Mouse (Mus musculus): ENCODE measurements around the gene Syngr2. TPM values are rescaled to one million over a fixed set of nuclear protein-coding genes. Genes with fewer than 3 reads are reported as not detected.
A peak's percentile ranks its signal among the peaks of the same experiment; 100 is the strongest.

Gene Syngr2
- polyA plus RNA-seq, 1 experiment = 30.4 TPM

DNA sequence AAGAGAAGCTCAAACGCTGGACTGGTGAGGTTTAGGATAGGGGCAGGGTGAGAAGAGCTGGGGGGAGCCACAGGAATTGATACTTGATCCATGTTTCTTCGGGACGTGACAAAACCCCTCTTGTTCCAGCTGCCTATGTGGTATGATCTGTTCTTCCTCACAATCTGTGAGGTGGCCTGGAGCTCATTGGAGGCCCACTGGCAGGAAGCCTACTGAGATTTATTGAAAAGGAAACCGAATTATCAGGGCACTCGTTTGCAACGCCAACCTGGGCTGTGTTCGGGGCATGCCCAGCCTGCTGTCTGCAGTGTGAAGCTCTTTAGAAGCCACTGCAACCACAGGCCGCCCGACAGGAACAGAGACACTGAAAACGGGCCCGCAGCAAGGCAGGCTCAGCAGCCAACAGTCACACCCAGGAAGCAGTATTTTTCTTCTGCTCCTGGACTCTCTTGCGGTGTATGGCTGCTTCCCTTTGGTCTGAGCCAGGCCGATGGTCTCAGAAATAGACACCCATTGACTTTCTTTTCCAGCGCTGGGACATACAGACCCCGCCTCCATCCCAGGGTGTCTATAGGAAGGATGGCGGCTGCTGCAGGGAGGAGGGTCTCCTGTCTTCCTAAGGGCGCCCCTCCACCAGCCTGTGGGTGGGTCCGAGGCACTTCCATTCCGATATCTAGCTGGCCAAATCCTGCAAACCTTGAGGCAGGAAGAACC is 39.0 kb downstream of the Syngr2 start:
- Histone ChIP-seq H3K4me3 (ENCODE audit: insufficient read depth, low read depth, low read length) (peak overlapping the region; percentile 92), H3K27ac (replicated peaks; ENCODE audit: low read depth, low read length) (peak overlapping the region; percentile 71), H3K4me1 (ENCODE audit: control insufficient read depth, insufficient read depth, insufficient read length, low read length) (no peaks in the 10 kb centered on the region; the same call in 1 of the 2 replicates)

DNA sequence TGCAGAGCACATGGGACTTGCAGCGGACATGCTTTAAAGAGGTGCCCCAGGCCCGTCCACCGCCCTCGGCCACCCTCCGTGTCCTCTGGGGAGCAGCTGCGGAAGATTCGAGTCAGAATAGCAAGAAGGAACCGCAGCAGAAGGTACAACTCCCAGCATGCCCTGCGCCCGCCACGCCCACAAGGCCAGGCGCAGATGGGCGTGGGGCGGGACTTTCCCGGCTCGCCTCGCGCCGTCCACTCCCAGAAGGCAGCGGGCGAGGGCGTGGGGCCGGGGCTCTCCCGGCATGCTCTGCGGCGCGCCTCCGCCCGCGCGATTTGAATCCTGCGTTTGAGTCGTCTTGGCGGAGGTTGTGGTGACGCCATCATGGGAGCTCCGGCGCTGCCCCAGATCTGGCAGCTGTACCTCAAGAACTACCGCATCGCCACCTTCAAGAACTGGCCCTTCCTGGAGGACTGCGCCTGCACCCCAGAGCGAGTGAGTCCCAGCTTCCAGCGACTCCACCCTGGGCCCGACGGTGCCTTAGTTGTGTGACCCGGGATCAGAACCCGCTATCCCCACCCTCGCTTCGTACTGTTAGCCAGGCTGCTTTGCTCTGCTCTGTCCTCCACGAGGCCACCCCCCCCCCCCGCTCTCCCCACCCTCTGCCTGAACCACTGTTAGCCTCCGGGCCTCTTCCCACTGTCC is 39.7 kb downstream of the Syngr2 start, which contains the start of gene Birc5:
Gene Birc5 (plus strand): TSS at position 267 of the 687 bp plus-strand sequence.
- peak within 1 kb of the TSS; percentile 92 for H3K4me3 ChIP-seq (ENCODE audit: insufficient read depth, low read depth, low read length)
- H3K27ac ChIP-seq (replicated peaks; ENCODE audit: low read depth, low read length) = peak within 1 kb of the TSS; percentile 71

DNA sequence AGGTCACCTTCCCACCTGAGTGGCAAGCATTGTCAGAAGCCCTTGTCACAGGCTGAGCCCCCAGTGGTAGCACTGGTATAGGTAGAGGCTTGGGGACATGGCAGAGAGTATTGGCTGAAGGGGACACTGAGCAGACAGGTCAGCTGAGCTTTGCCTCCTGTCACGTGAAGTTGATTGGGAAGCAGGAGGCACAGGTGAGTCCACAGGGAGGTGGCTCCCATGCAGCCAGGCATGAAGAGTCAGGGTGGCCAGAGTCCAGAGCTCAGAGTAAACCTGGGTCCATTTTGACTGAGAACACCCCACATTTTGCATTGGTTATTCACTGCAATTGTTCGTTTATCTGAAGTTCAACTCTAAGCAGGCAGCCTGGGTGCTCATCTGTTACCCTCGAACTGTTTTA is 43.4 kb downstream of the Syngr2 start:
- Histone ChIP-seq H3K27ac (replicated peaks; ENCODE audit: low read depth, low read length) (no peak overlapping the region), H3K4me1 (ENCODE audit: control insufficient read depth, insufficient read depth, insufficient read length, low read length) (no peaks in the 10 kb centered on the region), H3K4me3 (ENCODE audit: insufficient read depth, low read depth, low read length) (no peak overlapping the region)

More for the DNA sequence above, 39.7 kb downstream of the Syngr2 start, which contains the start of gene Birc5:
- no peaks in the 10 kb centered on the region; the same call in 1 of the 2 replicates for H3K4me1 ChIP-seq (ENCODE audit: control insufficient read depth, insufficient read depth, insufficient read length, low read length)

DNA sequence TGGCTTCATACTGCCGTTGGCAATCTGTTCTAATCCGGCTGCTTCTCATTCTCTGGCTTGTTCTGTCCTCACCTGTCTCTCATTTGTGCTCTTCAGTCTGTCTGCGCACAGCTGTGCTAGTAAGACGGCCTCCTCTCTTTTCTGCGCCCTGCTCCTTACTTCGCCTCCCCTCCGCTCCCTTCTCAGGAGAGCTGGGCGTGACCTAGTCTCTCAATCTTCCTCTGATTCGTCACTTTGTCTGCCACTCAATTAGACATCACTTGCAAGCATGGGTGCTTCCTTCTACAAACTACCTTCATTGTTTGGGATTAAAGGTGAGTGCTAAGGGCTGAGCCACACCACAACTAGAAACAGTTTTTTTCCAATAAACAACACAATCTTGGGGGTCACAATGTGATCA is 44.8 kb downstream of the Syngr2 start:
- Histone ChIP-seq H3K4me3 (ENCODE audit: insufficient read depth, low read depth, low read length) (no peak overlapping the region), H3K4me1 (ENCODE audit: control insufficient read depth, insufficient read depth, insufficient read length, low read length) (no peaks in the 10 kb centered on the region), H3K27ac (replicated peaks; ENCODE audit: low read depth, low read length) (no peak overlapping the region)

DNA sequence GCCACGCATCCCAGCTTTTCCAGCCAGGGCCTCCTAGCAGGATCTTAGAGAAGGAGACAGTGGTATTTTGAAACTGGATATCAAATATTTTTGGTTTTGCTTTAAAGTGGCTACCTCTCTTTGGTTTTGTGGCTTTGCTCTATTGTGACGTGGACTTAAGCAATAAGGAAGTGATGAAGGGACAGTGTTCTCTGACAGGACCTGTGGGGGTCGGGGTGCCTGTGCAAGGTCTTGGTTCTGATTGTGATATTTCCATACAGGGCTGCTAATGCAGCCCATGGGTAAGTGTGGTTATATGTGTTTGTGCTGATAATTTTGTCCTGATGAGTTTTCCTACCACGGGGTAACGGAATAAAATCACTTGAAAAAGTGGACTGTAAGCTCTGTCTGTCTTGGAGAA is 45.9 kb downstream of the Syngr2 start:
- Histone ChIP-seq H3K4me3 (ENCODE audit: insufficient read depth, low read depth, low read length) (no peak overlapping the region), H3K27ac (replicated peaks; ENCODE audit: low read depth, low read length) (no peak overlapping the region)

DNA sequence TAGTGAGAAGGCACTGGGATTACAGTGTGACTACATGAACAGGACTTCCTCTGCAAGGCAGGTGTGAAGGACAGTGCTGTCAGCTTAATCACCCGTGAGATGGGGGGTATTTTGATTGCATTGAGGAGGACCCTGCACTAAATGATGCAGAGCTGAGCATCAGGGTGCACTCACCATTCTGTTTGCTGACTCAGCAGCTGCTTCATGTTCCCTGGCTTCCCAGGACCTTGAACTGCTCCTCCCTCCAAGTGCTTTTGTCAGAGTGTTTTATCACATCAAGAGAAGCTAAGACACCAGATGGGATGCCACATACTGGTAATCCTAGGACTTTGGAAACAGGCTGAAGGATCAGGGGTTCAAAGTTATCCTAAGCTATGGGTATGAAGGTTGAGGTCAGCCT is 46.5 kb downstream of the Syngr2 start:
- no peaks in the 10 kb centered on the region for H3K4me1 ChIP-seq (ENCODE audit: control insufficient read depth, insufficient read depth, insufficient read length, low read length)
- no peak overlapping the region for H3K27ac ChIP-seq (replicated peaks; ENCODE audit: low read depth, low read length)
- no peak overlapping the region for H3K4me3 ChIP-seq (ENCODE audit: insufficient read depth, low read depth, low read length)

More for the DNA sequence above, 45.9 kb downstream of the Syngr2 start:
- no peaks in the 10 kb centered on the region for H3K4me1 ChIP-seq (ENCODE audit: control insufficient read depth, insufficient read depth, insufficient read length, low read length)

DNA sequence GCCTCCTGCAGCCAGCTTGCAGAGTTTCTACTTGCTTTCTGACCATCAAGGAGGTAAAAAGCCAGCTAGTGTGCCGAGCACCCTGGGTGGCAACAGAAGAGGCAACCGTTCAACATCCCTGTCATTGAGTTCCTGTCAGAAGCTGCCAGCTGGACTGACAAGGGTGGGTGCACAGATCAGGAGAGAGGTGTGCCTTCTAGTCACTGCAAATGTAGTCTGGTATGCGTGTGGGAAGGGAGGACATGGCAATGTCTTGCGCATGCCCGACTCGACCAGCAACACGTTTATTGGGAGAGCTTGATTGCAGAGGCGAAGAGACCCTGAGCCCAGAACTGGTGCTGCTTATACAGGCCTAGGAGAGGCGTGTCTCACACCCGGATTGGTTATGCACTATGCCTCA is 48.0 kb downstream of the Syngr2 start:
- no peak overlapping the region for H3K4me3 ChIP-seq (ENCODE audit: insufficient read depth, low read depth, low read length)
- H3K27ac ChIP-seq (replicated peaks; ENCODE audit: low read depth, low read length) = no peak overlapping the region
- H3K4me1 ChIP-seq (ENCODE audit: control insufficient read depth, insufficient read depth, insufficient read length, low read length) = no peaks in the 10 kb centered on the region

DNA sequence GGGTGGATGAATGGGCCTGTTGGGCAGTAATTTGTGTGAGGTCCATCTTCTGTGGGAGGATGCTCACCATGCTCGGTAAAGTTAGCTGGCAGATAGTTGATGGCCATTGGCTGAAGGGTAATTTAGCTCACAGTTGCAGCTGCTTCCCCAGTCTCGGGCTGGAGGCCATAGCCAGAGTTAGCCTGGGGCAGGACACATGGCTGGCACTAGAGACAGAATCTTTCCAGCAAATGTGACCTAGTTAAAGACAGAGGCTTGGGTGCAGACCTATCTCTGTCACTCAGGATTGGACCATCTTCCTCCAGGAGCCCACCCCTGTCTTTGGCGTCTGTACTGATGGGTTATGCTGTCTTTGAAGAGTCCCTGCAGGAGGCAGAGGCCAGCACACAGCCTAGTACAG is 48.9 kb downstream of the Syngr2 start:
- H3K4me3 ChIP-seq (ENCODE audit: insufficient read depth, low read depth, low read length) = no peak overlapping the region
- H3K4me1 ChIP-seq (ENCODE audit: control insufficient read depth, insufficient read depth, insufficient read length, low read length) = no peaks in the 10 kb centered on the region
- no peak overlapping the region for H3K27ac ChIP-seq (replicated peaks; ENCODE audit: low read depth, low read length)

DNA sequence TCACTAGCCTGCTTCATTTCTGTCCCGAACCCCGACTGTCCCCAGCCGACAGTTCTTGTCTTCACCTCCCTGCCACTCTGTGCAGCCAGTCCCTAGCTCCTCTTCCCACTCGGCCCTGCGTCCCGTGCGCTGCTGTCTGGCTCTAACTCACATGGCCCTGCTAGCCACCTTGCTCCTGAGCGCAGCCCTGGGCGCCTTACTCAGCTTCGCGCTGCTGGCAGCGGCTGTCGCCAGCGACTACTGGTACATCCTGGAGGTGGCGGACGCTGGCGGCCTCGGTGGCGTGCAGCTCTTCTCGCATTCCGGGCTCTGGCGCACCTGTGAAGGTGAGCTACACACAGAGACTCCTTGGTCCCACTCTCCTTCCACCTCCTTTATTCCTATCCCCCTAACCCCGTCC is 51.1 kb downstream of the Syngr2 start, which contains the start of gene Tmem235:
Gene Tmem235 (plus strand): TSS at position 152 of the 400 bp plus-strand sequence.
- no peaks in the 10 kb centered on the region for H3K4me1 ChIP-seq (ENCODE audit: control insufficient read depth, insufficient read depth, insufficient read length, low read length)
- no peak within 1 kb of the TSS for H3K4me3 ChIP-seq (ENCODE audit: insufficient read depth, low read depth, low read length)
- H3K27ac ChIP-seq (replicated peaks; ENCODE audit: low read depth, low read length) = no peak within 1 kb of the TSS

DNA sequence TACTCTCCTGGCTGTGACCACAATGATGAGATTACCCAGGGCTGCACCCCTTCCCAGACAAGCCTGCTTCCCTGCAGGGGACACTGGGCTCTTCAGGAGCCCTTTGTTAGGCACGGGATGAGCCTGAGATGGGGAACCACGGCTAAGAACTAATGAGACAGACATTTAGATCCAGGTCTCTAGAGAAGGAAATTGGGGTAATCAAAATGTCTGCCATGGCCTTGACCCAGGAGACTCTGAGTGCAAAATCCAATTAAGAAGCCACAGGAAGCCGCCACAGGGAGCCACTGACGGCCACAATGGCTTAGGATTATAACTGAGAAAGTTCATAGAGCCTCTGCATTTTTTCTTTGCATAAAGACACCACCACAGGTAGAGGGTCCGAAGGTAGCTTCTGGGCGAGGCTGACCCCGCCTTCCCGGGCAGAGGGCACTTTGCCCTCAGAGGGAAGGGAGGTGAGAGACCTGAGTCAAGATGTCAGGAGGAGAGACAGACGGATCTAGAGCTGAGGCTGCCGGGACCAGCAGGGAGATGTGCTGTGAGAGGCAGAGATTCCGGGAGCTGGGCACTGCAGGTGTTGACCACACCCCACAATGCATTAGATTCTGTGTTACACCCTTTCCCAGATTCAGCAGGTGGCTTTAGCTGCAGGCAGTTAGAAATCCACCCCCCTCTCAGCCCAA is 53.8 kb downstream of the Syngr2 start:
- no peaks in the 10 kb centered on the region for H3K4me1 ChIP-seq (ENCODE audit: control insufficient read depth, insufficient read depth, insufficient read length, low read length)
- no peak overlapping the region for H3K27ac ChIP-seq (replicated peaks; ENCODE audit: low read depth, low read length)
- no peak overlapping the region for H3K4me3 ChIP-seq (ENCODE audit: insufficient read depth, low read depth, low read length)

Other genes starting within 250 kb of the Syngr2 start
- gene Tnrc6c, start 155.4 kb upstream of the Syngr2 start, polyA plus RNA-seq (2012; ENCODE audit: insufficient read depth, insufficient read length, missing spikeins) = 3.6 and 4.2 TPM in 2 replicates
- 0.88 TPM in 1 of 2 replicates, not detected in the other for gene Tmc8, start 27.6 kb upstream of the Syngr2 start, polyA plus RNA-seq (2012; ENCODE audit: insufficient read depth, insufficient read length, missing spikeins)
- gene Tmc6, start 27.5 kb upstream of the Syngr2 start, polyA plus RNA-seq (2012; ENCODE audit: insufficient read depth, insufficient read length, missing spikeins) = 3.7 and 7.2 TPM in 2 replicates
- not detected in 2 replicates for gene 6030468B19Rik, start 12.0 kb upstream of the Syngr2 start, polyA plus RNA-seq (2012; ENCODE audit: insufficient read depth, insufficient read length, missing spikeins)
- not detected in 2 replicates for gene Gm20708, start within 50 bp of the Syngr2 start, polyA plus RNA-seq (2012; ENCODE audit: insufficient read depth, insufficient read length, missing spikeins)
- gene Afmid, start 16.3 kb downstream of the Syngr2 start, polyA plus RNA-seq (2012; ENCODE audit: insufficient read depth, insufficient read length, missing spikeins) = 1.7 and 1.8 TPM in 2 replicates
- not detected in 2 replicates for gene Tk1, start 16.4 kb downstream of the Syngr2 start, polyA plus RNA-seq (2012; ENCODE audit: insufficient read depth, insufficient read length, missing spikeins)
- gene Birc5, start 39.6 kb downstream of the Syngr2 start, polyA plus RNA-seq (2012; ENCODE audit: insufficient read depth, insufficient read length, missing spikeins) = 1.1 TPM in 1 of 2 replicates, not detected in the other
- gene Tmem235, start 51.1 kb downstream of the Syngr2 start, polyA plus RNA-seq (2012; ENCODE audit: insufficient read depth, insufficient read length, missing spikeins) = not detected in 2 replicates
- gene Tha1, start 63.8 kb downstream of the Syngr2 start, polyA plus RNA-seq (2012; ENCODE audit: insufficient read depth, insufficient read length, missing spikeins) = 4.7 and 8.3 TPM in 2 replicates
- gene Socs3, start 160.4 kb downstream of the Syngr2 start, polyA plus RNA-seq (2012; ENCODE audit: insufficient read depth, insufficient read length, missing spikeins) = 2.5 and 6.6 TPM in 2 replicates
- 13.1 and 15.3 TPM in 2 replicates for gene Pgs1, start 176.6 kb downstream of the Syngr2 start, polyA plus RNA-seq (2012; ENCODE audit: insufficient read depth, insufficient read length, missing spikeins)